Mouse (Mus musculus): ENCODE data around the gene Slc7a3.

GRCm38 (mm10) chrX:101059541-101059940, 26.3 kb downstream of the Slc7a3 start, which contains the start of gene Tex11:
- TF ChIP-seq CTCF (IDR thresholded peaks at IDR 0.05; ENCODE audit: low read depth) (no peak), EP300 (IDR thresholded peaks at IDR 0.05; ENCODE audit: low read depth) (no peak)
